Mouse (Mus musculus) heart, adult 2 months (tissue): ENCODE measurements around the gene Gpr82.

Experiments used
- CTCF ChIP-seq: fragments of 200-600 bp; IDR thresholded peaks from 2 replicates; pipeline ENCODE4 v1.8.1; 2022; ENCODE audit warnings: antibody characterized with exemption, mild to moderate bottlenecking, moderate library complexity
- POLR2A ChIP-seq: fragments of 200-500 bp; IDR thresholded peaks from 2 replicates; pipeline ENCODE4 v1.6.1; 2011; ENCODE audit warnings: mild to moderate bottlenecking, low read depth, low read length, control low read depth; ENCODE audit not compliant: insufficient read depth

- TF ChIP-seq CTCF: no peak
- 0 out of 2 replicates have a peak, but pooled peaks have one; percentile 20 for TF ChIP-seq POLR2A
Measured at GRCm38 (mm10) chrX:13621473-13621872, 39.7 kb upstream of the Gpr82 start.
